Mouse (Mus musculus): ENCODE data around the gene Fkbp11.

Fkbp11 gene

GRCm38 (mm10) chr15:98692171-98692715, 35.8 kb downstream of the Fkbp11 start:
- no peak for DNase-seq

- DNase-seq, result no peak
These were observed 36.4 kb downstream of the Fkbp11 start for GRCm38 (mm10) chr15:98691486-98692147.

GRCm38 (mm10) chr15:98689682-98690081, 38.3 kb downstream of the Fkbp11 start:
- no peak for DNase-seq

GRCm38 (mm10) chr15:98685926-98686325, 42.1 kb downstream of the Fkbp11 start:
- no peak for DNase-seq

- DNase-seq, result no peak
These were observed 44.3 kb downstream of the Fkbp11 start for GRCm38 (mm10) chr15:98683746-98684145.

- DNase-seq, result no peak
These were observed 44.8 kb downstream of the Fkbp11 start for GRCm38 (mm10) chr15:98683177-98683576.

- DNase-seq, result no peak
These were observed 46.4 kb downstream of the Fkbp11 start for GRCm38 (mm10) chr15:98681633-98682032.

GRCm38 (mm10) chr15:98680660-98681059, 47.3 kb downstream of the Fkbp11 start:
- no peak for DNase-seq

- no peak for DNase-seq
These were observed 50.0 kb downstream of the Fkbp11 start for GRCm38 (mm10) chr15:98677977-98678376.

- DNase-seq, result peak; percentile 95
These were observed 50.9 kb downstream of the Fkbp11 start, which contains the start of gene Rnd1 for GRCm38 (mm10) chr15:98676940-98677728. Gene Rnd1, minus strand, starts transcription at chr15:98677461.

- DNase-seq, result peak; percentile 77
These were observed 51.5 kb downstream of the Fkbp11 start for GRCm38 (mm10) chr15:98676471-98676870.

- DNase-seq, result no peak
These were observed 52.3 kb downstream of the Fkbp11 start for GRCm38 (mm10) chr15:98675634-98676250.

GRCm38 (mm10) chr15:98674994-98675545, 52.9 kb downstream of the Fkbp11 start:
- no peak for DNase-seq
